Mouse (Mus musculus): ENCODE results near the gene Vdr.

Vdr gene

GRCm38 (mm10) chr15:97812126-97812525 lies 98.3 kb downstream of the Vdr start:
- DNase-seq (ENCODE audit: low spot score in 2 of 2) = no peak

- no peak for DNase-seq (ENCODE audit: low spot score in 2 of 2)
Observed at GRCm38 (mm10) chr15:97811307-97811706, 99.1 kb downstream of the Vdr start.

- DNase-seq (ENCODE audit: low spot score in 2 of 2) = no peak
Observed at GRCm38 (mm10) chr15:97810399-97810798, 100.0 kb downstream of the Vdr start.

GRCm38 (mm10) chr15:97809942-97810341 lies 100.5 kb downstream of the Vdr start:
- DNase-seq (ENCODE audit: low spot score in 2 of 2) = no peak

- no peak for DNase-seq (ENCODE audit: low spot score in 2 of 2)
Observed at GRCm38 (mm10) chr15:97809206-97809605, 101.2 kb downstream of the Vdr start.

- no peak for DNase-seq (ENCODE audit: low spot score in 2 of 2)
Observed at GRCm38 (mm10) chr15:97808532-97808931, 101.9 kb downstream of the Vdr start.

- DNase-seq (ENCODE audit: low spot score in 2 of 2) = no peak
Observed at GRCm38 (mm10) chr15:97807867-97808266, 102.6 kb downstream of the Vdr start.

Measured in spleen, postnatal 4 days (tissue).